Mouse (Mus musculus) MEL (cell line): ENCODE measurements at regions not wholly inside any gene's neighbourhood (a gene's known extent, or its start where the extent isn't known, plus 50 kb on each side); places are given as distances from the start of the nearest gene placed in this dataset.

Source experiments
- DNase-seq: peaks from one replicate; pipeline ENCODE4 v3.0.0; 2011; ENCODE audit warnings: low read depth, low spot score
- H3K27ac ChIP-seq: 2 replicates; pipeline ENCODE4 v1.5.1; 2012; ENCODE audit warnings: low read depth, mild to moderate bottlenecking, control low read depth, low read length, moderate library complexity; ENCODE audit not compliant: control insufficient read depth
- H3K27me3 ChIP-seq, 2 experiments: fragments of 150-350 bp in 1 of 2; sonication (generic) in 1 of 2; 2 replicates each; pipeline ENCODE4 v1.6.1; 2012; ENCODE audit warnings: low read length in 2 of 2, mild to moderate bottlenecking in 2 of 2, improper control_type of control experiment in 1 of 2, moderate library complexity in 1 of 2; ENCODE audit not compliant: insufficient read depth in 2 of 2, control insufficient read depth in 1 of 2
- H3K36me3 ChIP-seq, 2 experiments: 2 replicates each; pipeline ENCODE4 v1.6.1; 2012 to 2014; ENCODE audit warnings: low read length in 2 of 2, improper control_type of control experiment in 1 of 2, inconsistent platforms in 1 of 2, mild to moderate bottlenecking in 1 of 2; ENCODE audit not compliant: insufficient read depth in 2 of 2, control insufficient read depth in 1 of 2
- H3K4me1 ChIP-seq, 2 experiments: fragments of 150-350 bp in 1 of 2; sonication (generic) in 1 of 2; 2 replicates each; pipeline ENCODE4 v1.6.1; 2012; ENCODE audit warnings: low read length in 2 of 2, improper control_type of control experiment in 1 of 2, mild to moderate bottlenecking in 1 of 2; ENCODE audit not compliant: insufficient read depth in 2 of 2, control insufficient read depth in 1 of 2
- H3K4me3 ChIP-seq, 2 experiments: fragments of 150-350 bp in 1 of 2; sonication (generic) in 1 of 2; 2 replicates each; pipeline ENCODE4 v1.5.1; 2012; ENCODE audit warnings: low read depth in 2 of 2, low read length in 2 of 2, mild to moderate bottlenecking in 2 of 2, moderate library complexity in 2 of 2, control low read depth in 1 of 2, improper control_type of control experiment in 1 of 2; ENCODE audit not compliant: control insufficient read depth in 1 of 2, insufficient read depth in 1 of 2
- H3K79me2 ChIP-seq: 2 replicates; pipeline ENCODE4 v1.6.1; 2012; ENCODE audit warnings: mild to moderate bottlenecking, low read length, moderate library complexity; ENCODE audit not compliant: control insufficient read depth, poor library complexity, insufficient read depth
- H3K9ac ChIP-seq: 2 replicates; pipeline ENCODE4 v1.6.1; 2012; ENCODE audit warnings: low read depth, mild to moderate bottlenecking, control low read depth, low read length, moderate library complexity; ENCODE audit not compliant: control insufficient read depth, poor library complexity, severe bottlenecking
- H3K9me3 ChIP-seq: fragments of 150-350 bp; sonication (generic); replicated peaks from 2 replicates; pipeline ENCODE4 v1.6.1; 2012; ENCODE audit warnings: mild to moderate bottlenecking, low read length, improper control_type of control experiment, moderate library complexity; ENCODE audit not compliant: insufficient read depth
- BHLHE40 ChIP-seq: IDR thresholded peaks from 2 replicates; pipeline ENCODE4 v1.6.1; 2012; ENCODE audit warnings: low read depth, mild to moderate bottlenecking, inconsistent platforms, low read length, improper control_type of control experiment, borderline replicate concordance
- CHD2 ChIP-seq: IDR thresholded peaks from 2 replicates; pipeline ENCODE4 v1.6.1; 2011; ENCODE audit warnings: low read length, improper control_type of control experiment
- E2F4 ChIP-seq: IDR thresholded peaks from 2 replicates; pipeline ENCODE4 v1.6.1; 2011; ENCODE audit warnings: low read depth, low read length, improper control_type of control experiment, borderline replicate concordance
- ELF1 ChIP-seq: IDR thresholded peaks from 2 replicates; pipeline ENCODE4 v1.6.1; 2014; ENCODE audit warnings: low read depth, mild to moderate bottlenecking, inconsistent platforms, low read length, improper control_type of control experiment, moderate library complexity
- EP300 ChIP-seq, 2 experiments: IDR thresholded peaks; 2 replicates each; pipeline ENCODE4 v1.6.1; 2011; ENCODE audit warnings: improper control_type of control experiment in 2 of 2, low read length in 2 of 2, low read depth in 1 of 2, mild to moderate bottlenecking in 1 of 2
- ETS1 ChIP-seq: IDR thresholded peaks from 2 replicates; pipeline ENCODE4 v1.6.1; 2012; ENCODE audit warnings: low read depth, mild to moderate bottlenecking, inconsistent platforms, low read length, improper control_type of control experiment, moderate library complexity
- GABPA ChIP-seq: IDR thresholded peaks from 2 replicates; pipeline ENCODE4 v1.6.1; 2012; ENCODE audit warnings: low read depth, mild to moderate bottlenecking, inconsistent platforms, low read length, improper control_type of control experiment, moderate library complexity
- GATA1 ChIP-seq: IDR thresholded peaks from 2 replicates; pipeline ENCODE4 v1.6.1; 2011; ENCODE audit warnings: low read depth, low read length, improper control_type of control experiment
- HCFC1 ChIP-seq: IDR thresholded peaks from 2 replicates; pipeline ENCODE4 v1.6.1; 2012; ENCODE audit warnings: low read depth, mild to moderate bottlenecking, inconsistent platforms, low read length, improper control_type of control experiment, moderate library complexity
- KAT2A ChIP-seq: conservative IDR thresholded peaks from 2 replicates; pipeline ENCODE4 v1.6.1; 2012; ENCODE audit warnings: low read depth, low read length, improper control_type of control experiment, inconsistent platforms
- MAFK ChIP-seq: IDR thresholded peaks from 2 replicates; pipeline ENCODE4 v1.6.1; 2011; ENCODE audit warnings: low read depth, mild to moderate bottlenecking, low read length, improper control_type of control experiment, borderline replicate concordance
- MAX ChIP-seq: IDR thresholded peaks from 2 replicates; pipeline ENCODE4 v1.6.1; 2011; ENCODE audit warnings: low read length, improper control_type of control experiment
- MAZ ChIP-seq: IDR thresholded peaks from 2 replicates; pipeline ENCODE4 v1.6.1; 2012; ENCODE audit warnings: low read depth, mild to moderate bottlenecking, inconsistent platforms, low read length, improper control_type of control experiment
- MEF2A ChIP-seq: IDR thresholded peaks from 2 replicates; pipeline ENCODE4 v1.6.1; 2014; ENCODE audit warnings: low read depth, mild to moderate bottlenecking, inconsistent platforms, low read length, improper control_type of control experiment; ENCODE audit not compliant: poor library complexity, insufficient replicate concordance, severe bottlenecking; ENCODE audit errors: extremely low read depth
- MXI1 ChIP-seq: IDR thresholded peaks from 2 replicates; pipeline ENCODE4 v1.6.1; 2011; ENCODE audit warnings: mild to moderate bottlenecking, low read depth, low read length, improper control_type of control experiment
- MYB ChIP-seq: IDR thresholded peaks from 2 replicates; pipeline ENCODE4 v1.6.1; 2011; ENCODE audit warnings: mild to moderate bottlenecking, low read depth, low read length, improper control_type of control experiment
- MYC ChIP-seq: IDR thresholded peaks from 2 replicates; pipeline ENCODE4 v1.6.1; 2011; ENCODE audit warnings: low read depth, mild to moderate bottlenecking, low read length, improper control_type of control experiment, moderate library complexity
- NELFE ChIP-seq: IDR thresholded peaks from 2 replicates; pipeline ENCODE4 v1.6.1; 2011; ENCODE audit warnings: low read depth, low read length, improper control_type of control experiment
- POLR2A ChIP-seq, 2 experiments: IDR thresholded peaks; 2 replicates each; pipeline ENCODE4 v1.6.1; 2011 to 2012; ENCODE audit warnings: low read length in 2 of 2, mild to moderate bottlenecking in 2 of 2, control low read depth in 1 of 2, improper control_type of control experiment in 1 of 2, low read depth in 1 of 2, moderate library complexity in 1 of 2; ENCODE audit not compliant: control insufficient read depth in 1 of 2, insufficient read depth in 1 of 2, poor library complexity in 1 of 2
- POLR2AphosphoS2 ChIP-seq: IDR thresholded peaks from 2 replicates; pipeline ENCODE4 v1.6.1; 2011; ENCODE audit warnings: low read length, improper control_type of control experiment
- POLR2AphosphoS5 ChIP-seq: IDR thresholded peaks from 2 replicates; pipeline ENCODE4 v1.6.1; 2012; ENCODE audit warnings: low read depth, borderline replicate concordance, mild to moderate bottlenecking, inconsistent platforms, low read length, moderate library complexity, mixed read lengths
- RAD21 ChIP-seq: IDR thresholded peaks from 2 replicates; pipeline ENCODE4 v1.6.1; 2011; ENCODE audit warnings: mild to moderate bottlenecking, low read depth, low read length, improper control_type of control experiment
- RCOR1 ChIP-seq: IDR thresholded peaks from 2 replicates; pipeline ENCODE4 v1.6.1; 2012; ENCODE audit warnings: low read depth, mild to moderate bottlenecking, inconsistent platforms, low read length, improper control_type of control experiment
- SIN3A ChIP-seq: IDR thresholded peaks from 2 replicates; pipeline ENCODE4 v1.6.1; 2012; ENCODE audit warnings: low read length, improper control_type of control experiment, inconsistent platforms
- SMC3 ChIP-seq: IDR thresholded peaks from 2 replicates; pipeline ENCODE4 v1.6.1; 2011; ENCODE audit warnings: low read depth, low read length, improper control_type of control experiment
- TAL1 ChIP-seq: IDR thresholded peaks from 2 replicates; pipeline ENCODE4 v1.6.1; 2012; ENCODE audit warnings: mild to moderate bottlenecking, inconsistent platforms, low read length, moderate library complexity, mixed read lengths
- TBP ChIP-seq: IDR thresholded peaks from 2 replicates; pipeline ENCODE4 v1.8.0; 2011; ENCODE audit warnings: low read depth, low read length, improper control_type of control experiment
- TCF12 ChIP-seq: IDR thresholded peaks from 2 replicates; pipeline ENCODE4 v1.6.1; 2014; ENCODE audit warnings: low read depth, mild to moderate bottlenecking, inconsistent platforms, low read length, improper control_type of control experiment, moderate library complexity
- UBTF ChIP-seq: IDR thresholded peaks from 2 replicates; pipeline ENCODE4 v1.6.1; 2012; ENCODE audit warnings: low read depth, mild to moderate bottlenecking, inconsistent platforms, low read length, improper control_type of control experiment, moderate library complexity, borderline replicate concordance; ENCODE audit not compliant: insufficient read depth
- USF2 ChIP-seq, 2 experiments: IDR thresholded peaks; 2 replicates each; pipeline ENCODE4 v1.6.1; 2011 to 2012; ENCODE audit warnings: improper control_type of control experiment in 2 of 2, low read length in 2 of 2, borderline replicate concordance in 1 of 2, inconsistent platforms in 1 of 2, low read depth in 1 of 2, mild to moderate bottlenecking in 1 of 2; ENCODE audit not compliant: insufficient read depth in 1 of 2
- ZC3H11A ChIP-seq: IDR thresholded peaks from 2 replicates; pipeline ENCODE4 v1.6.1; 2012; ENCODE audit warnings: low read depth, mild to moderate bottlenecking, inconsistent platforms, low read length, improper control_type of control experiment
- ZKSCAN1 ChIP-seq: IDR thresholded peaks from 2 replicates; pipeline ENCODE4 v1.6.1; 2012; ENCODE audit warnings: low read depth, mild to moderate bottlenecking, inconsistent platforms, low read length, improper control_type of control experiment, moderate library complexity
- ZMIZ1 ChIP-seq: IDR thresholded peaks from 2 replicates; pipeline ENCODE4 v1.6.1; 2012; ENCODE audit warnings: low read depth, mild to moderate bottlenecking, inconsistent platforms, low read length, improper control_type of control experiment, moderate library complexity
- ZNF384 ChIP-seq: IDR thresholded peaks from 2 replicates; pipeline ENCODE4 v1.6.1; 2012; ENCODE audit warnings: low read depth, mild to moderate bottlenecking, inconsistent platforms, low read length, improper control_type of control experiment

- TF ChIP-seq MXI1, result no peak
- no peak for TF ChIP-seq ZMIZ1
- peak; percentile 84 for TF ChIP-seq MAX
These were observed 89.0 kb upstream of the H2afz start (continued) for GRCm38 (mm10) chr3:137775076-137775849.

- peak; percentile 68 for DNase-seq
- no peaks in the 10 kb centered on the region for H3K79me2 ChIP-seq
- no peak overlapping the region for H3K27ac ChIP-seq
- peaks cover 3 to 23% of the 10 kb centered on the region in 2 experiments for H3K4me1 ChIP-seq
- no peaks in the 10 kb centered on the region for H3K9me3 ChIP-seq
- no peaks in the 10 kb centered on the region for H3K27me3 ChIP-seq
- no peak overlapping the region for H3K4me3 ChIP-seq
- no peak overlapping the region for H3K9ac ChIP-seq
- H3K36me3 ChIP-seq, result peaks cover 0 to 13% of the 10 kb centered on the region in 2 experiments; a peak in 2 of 4 replicates
- TF ChIP-seq USF2 (IDR thresholded peaks at IDR 0.05; ENCODE audit: borderline replicate concordance in 1 of 2, insufficient read depth in 1 of 2, low read depth in 1 of 2, low read length in 2 of 2) (no peak), MYC (peak; percentile 25; the same call in 1 of the 2 replicates), MXI1 (no peak), SIN3A (peak; percentile 55; the same call in 1 of the 2 replicates), SMC3 (peak; percentile 89), NELFE (no peak), MYB (no peak), POLR2AphosphoS2 (no peak), MAZ (no peak), MEF2A (no peak), POLR2A (IDR thresholded peaks at IDR 0.05; ENCODE audit: control insufficient read depth in 1 of 2, insufficient read depth in 1 of 2, low read depth in 1 of 2, low read length in 2 of 2, poor library complexity in 1 of 2) (no peak), ZC3H11A (peak; percentile 91), ZNF384 (0 out of 2 replicates have a peak, but pooled peaks have one; percentile 28), BHLHE40 (no peak), KAT2A (no peak), GATA1 (no peak), E2F4 (no peak), HCFC1 (0 out of 2 replicates have a peak, but pooled peaks have one; percentile 11), TBP (no peak), UBTF (no peak), ETS1 (no peak), RCOR1 (peak; percentile 27; the same call in 1 of the 2 replicates), TCF12 (no peak), RAD21 (peak; percentile 95), POLR2AphosphoS5 (no peak), ELF1 (no peak), MAFK (no peak), MAX (no peak), TAL1 (no peak), CHD2 (no peak), EP300 (IDR thresholded peaks at IDR 0.05; ENCODE audit: low read depth in 1 of 2, low read length in 2 of 2) (no peak), ZKSCAN1 (no peak), GABPA (no peak), ZMIZ1 (no peak)
These were observed 86.2 kb upstream of the H2afz start for GRCm38 (mm10) chr3:137778113-137778512.
